Mouse (Mus musculus) fat pad, adult 2 months (tissue): Measurements from ENCODE around the gene Ddx24.

ENCODE experiments used
- DNase-seq: peaks from one replicate; pipeline ENCODE4 v3.0.0-alpha.2; 2011; ENCODE audit warnings: low read depth, low spot score; ENCODE audit errors: extremely low read depth

Ddx24 gene

GRCm38 (mm10) chr12:103391098-103391497 is 34.5 kb downstream of the Ddx24 start:
- no peak for DNase-seq

GRCm38 (mm10) chr12:103389982-103390381 is 35.6 kb downstream of the Ddx24 start:
- no peak for DNase-seq

GRCm38 (mm10) chr12:103389348-103389727 is 36.3 kb downstream of the Ddx24 start:
- DNase-seq = no peak

- no peak for DNase-seq
Measured at GRCm38 (mm10) chr12:103388505-103389347, 36.9 kb downstream of the Ddx24 start, which contains the start of gene Otub2. TSS of gene Otub2 (plus strand) at chr12:103388682.

DNA sequence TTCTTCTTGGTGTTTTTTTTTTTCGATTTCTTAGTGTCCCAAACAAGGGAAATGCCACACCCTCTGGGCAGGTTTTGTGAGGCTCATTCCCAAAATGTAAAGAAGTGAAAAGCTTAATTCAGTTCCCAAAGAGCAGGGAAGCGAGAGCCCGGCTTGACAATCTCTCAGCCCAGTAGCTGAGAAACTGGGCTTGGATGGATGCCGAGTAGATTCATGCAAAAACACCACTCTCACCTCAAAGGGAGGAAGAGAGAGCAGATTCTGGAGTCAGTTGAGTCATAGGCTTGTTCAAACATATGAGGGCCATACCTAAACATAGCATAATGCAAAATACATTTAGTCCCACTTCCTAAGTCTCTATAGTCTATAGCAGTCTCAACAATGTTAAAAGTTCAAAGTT is 45.4 kb downstream of the Ddx24 start:
- DNase-seq = no peak

- DNase-seq = no peak
Measured at GRCm38 (mm10) chr12:103376774-103377173, 48.9 kb downstream of the Ddx24 start.

GRCm38 (mm10) chr12:103376124-103376523 is 49.5 kb downstream of the Ddx24 start:
- DNase-seq = no peak

DNA sequence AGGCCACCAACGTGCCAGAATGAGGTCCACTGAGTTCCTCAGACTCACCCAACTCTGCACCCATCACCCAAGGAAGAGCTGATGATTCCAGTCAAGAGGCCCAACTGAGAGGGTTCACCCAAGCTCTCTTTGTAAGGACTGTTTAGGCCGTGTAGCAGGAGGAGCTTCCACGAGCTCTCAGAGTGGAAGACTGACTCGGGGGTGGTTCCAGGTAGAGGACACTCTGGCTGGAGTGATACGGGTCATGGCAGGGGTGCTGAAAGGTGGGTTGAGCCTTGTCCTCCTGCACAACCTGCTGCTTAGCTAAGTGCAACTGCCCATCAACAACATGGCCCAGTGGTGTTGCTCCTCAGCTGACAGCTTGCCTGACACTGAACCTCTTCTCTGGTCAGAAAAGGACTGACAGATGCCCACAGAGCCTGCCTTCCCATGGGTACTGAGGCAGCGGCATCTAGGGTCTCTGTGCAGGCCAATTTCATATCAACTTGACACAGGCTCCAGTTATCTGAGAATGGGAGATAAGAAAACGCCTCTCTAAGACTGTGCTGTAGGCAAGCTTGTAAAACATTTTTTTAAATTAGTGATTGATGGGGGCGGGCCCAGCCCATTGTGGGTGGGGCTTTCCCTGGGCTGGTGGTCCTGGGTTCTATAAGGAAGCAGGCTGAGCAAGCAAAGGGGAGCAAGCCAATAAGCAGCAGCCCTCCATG is 51.9 kb downstream of the Ddx24 start:
- no peak for DNase-seq

DNA sequence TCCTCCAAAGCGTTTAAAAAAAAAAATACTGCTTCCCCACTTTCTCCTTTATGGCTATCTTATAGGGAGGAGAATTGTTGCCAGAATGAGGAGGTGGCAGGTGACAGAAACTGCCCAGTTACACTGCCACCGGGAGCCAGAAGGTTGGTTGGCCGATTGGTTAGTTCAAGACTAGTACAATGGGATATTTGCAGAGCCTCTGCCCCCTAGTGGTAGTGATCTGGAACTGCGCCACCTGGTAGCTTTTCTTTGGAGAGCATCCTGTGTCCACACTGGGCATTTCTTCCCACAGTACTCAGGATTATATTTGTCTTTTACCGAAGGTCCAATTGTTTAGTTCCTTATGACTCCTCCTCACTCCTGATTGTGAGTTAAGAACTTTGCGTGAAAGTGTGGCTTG is 53.9 kb downstream of the Ddx24 start:
- DNase-seq = no peak

DNA sequence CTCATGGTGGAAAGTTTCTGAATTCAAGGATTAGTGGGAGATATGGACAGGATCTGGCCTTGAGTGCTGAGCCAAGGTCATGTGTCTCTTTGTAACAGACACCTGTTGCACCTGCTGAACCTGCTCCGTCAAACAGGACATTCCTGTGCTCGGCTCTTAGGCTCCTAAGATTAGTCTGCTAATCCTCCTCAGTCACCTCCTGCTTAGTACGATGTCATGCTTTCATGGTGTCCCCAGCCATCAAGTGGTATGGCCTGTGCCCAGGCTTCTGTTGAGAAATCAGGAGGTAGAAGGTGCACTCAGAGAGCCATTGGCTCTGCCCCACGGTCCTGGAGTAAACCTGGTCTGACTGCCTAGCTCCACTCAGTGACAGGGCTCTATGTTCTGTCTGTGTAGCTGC is 54.8 kb downstream of the Ddx24 start:
- DNase-seq = peak; percentile 93

DNA sequence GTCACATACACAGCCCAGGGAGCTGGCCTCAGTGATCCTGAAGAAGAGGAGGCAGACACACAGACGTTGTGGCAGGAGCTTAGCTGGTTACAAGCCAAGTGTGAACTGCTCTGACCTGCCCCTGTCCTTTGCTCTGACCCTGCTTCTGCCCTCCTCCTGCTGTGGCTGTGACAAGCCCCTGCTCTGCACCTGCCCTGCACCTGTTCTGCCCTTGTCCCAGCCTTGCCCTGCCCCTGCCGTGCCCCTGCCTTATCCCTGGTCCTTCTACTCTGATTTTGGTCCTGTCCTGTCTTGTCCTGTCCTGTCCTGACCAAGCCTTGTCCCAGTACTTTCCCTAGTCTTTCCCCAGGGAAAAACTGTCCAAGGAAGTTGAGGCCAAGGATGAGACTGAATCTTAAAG is 56.9 kb downstream of the Ddx24 start:
- no peak for DNase-seq

DNA sequence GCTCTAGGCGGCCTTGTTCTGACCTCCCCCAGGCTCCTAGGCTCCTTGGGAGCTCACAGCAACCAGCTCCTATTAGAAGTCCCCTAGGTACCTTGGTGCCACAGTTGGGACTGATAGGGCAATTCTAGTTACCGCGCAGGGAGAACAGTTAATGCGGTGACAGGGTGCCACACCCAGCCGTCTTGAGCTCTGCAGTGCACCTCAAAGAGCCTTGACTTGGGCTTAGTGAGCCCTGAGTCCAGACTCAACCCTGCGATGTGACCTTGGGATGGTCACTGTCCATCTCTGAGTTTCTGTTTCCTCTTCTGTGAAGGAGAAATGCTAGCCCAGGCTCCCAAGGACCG is 57.3 kb downstream of the Ddx24 start:
- DNase-seq = no peak

GRCm38 (mm10) chr12:103367620-103368325 is 57.9 kb downstream of the Ddx24 start:
- no peak for DNase-seq

GRCm38 (mm10) chr12:103367171-103367570 is 58.5 kb downstream of the Ddx24 start:
- DNase-seq = no peak

DNA sequence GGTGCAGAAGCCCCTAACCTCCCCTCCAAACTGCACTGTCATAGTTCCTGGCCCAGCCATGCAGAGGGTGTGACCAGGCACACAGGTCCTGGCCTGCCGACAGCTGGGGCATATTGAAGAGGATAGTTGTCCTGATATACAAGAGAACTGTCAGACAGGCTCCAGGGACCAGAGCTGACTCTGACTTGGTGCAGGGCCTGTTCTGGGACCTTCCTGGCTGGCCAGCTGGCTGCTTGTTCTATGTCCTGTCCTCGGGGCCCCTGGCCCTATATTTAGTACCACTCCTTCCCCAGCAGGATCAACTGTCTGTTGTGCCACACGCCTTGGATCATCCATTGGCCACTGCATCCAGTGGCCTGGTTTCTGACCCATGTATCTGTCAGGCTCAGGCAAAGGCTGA is 63.3 kb downstream of the Ddx24 start:
- DNase-seq = no peak

DNA sequence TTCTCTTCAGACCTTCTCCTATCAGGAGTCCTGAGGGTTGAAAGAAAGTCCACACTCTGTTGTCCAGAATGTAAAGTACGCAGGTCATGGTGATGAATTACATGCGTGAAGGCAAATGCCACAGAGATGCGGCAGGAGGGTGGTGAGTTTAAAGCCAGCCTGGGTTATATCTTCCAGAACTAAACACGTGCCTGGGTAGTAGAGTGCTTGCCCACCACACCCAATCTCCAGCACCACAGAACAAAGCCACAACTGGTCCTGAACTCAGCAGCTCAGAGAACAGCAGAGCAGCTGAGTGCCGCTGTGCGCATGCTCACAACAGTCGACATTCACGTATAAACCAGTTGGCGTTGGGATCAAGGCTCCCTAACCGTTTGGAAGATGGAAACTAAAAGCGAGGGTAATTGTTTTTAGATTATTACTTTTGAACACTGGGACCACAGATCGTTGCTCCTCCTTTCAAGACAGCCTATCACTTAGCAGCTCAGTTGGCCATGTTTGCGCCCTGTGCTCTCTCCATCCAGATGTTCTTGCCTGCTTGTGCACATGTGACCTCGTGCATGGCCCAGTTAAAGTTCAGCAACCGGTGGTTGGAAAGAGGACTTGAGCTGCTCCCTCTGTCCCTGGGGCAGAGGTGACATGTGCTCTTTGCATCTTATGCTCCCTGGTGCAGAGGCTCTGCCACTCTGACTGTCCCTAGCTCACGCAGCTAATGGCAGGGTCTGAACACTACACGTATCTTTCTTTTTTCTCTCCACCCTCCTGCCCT is 63.9 kb downstream of the Ddx24 start:
- no peak for DNase-seq

- no peak for DNase-seq
Measured at GRCm38 (mm10) chr12:103360812-103361211, 64.8 kb downstream of the Ddx24 start.

DNA sequence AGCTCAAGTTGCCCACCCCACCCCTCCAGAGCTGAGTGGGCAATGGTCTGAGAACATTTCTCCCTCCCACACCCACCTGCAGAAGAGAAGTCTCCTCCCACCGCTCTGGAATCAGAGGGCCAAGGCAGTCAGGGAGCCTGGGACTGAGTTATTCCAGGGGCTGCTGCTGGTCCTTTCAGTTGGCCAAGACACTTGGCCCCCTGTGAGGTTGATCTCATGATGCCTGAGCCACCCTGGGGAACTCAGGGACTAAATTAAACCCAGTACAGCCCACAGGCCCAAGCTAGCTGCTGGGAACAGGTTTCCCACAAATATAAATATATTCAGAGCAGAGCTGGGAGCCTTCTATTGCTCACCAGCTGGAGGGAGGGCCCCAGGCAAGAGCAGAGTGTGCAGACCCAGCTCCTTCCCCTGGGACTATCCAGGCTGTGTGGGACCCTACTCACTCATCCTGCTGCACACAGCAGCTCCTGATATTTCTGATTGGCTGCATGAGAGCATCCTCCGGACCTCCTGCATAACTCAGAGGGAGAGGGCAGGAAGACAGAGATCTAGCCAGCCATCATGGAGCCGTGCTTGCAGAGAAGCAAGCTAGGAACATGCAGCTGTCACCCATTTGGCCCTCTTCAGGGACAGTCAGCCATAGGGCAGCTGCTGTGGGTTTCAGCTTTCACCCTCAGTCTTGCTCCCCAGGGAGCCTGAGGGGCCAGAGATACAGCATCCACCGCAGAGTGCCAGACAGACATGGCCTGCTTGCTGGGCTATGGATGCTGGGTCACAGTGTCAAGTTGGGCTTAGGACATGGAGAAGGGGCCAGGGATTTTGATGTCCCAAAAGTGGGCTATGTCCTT is 66.5 kb downstream of the Ddx24 start:
- no peak for DNase-seq

DNA sequence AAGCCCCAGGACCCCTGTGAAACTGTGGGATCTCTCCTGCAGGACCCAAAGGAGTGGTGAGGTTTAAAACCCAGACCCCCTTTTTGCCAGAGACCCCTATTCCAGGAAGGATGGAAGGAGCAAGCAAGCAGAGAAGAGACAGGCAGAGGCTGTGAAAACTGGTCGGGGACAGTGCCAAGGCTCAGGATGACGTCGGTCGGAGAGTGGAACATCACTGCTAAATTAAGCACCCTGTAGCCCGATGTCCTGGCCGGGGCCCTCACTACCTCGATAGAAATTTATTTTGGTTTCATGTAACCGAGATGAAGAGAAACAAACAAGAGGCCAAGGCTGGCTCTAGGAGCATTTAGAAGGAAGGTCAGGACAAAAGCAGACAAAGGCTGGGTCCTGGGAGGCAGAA is 67.4 kb downstream of the Ddx24 start:
- DNase-seq = no peak
